Mouse (Mus musculus) adrenal gland, postnatal 4 days (tissue): ENCODE measurements at regions not wholly inside any gene's neighbourhood (a gene's known extent, or its start where the extent isn't known, plus 50 kb on each side); places are given as distances from the start of the nearest gene placed in this dataset.

Experiments
- DNase-seq, 2 experiments: peaks; one replicate each; pipeline ENCODE4 v3.0.0; 2021 to 2022; ENCODE audit warnings: low spot score in 2 of 2, mixed read lengths in 2 of 2

DNA sequence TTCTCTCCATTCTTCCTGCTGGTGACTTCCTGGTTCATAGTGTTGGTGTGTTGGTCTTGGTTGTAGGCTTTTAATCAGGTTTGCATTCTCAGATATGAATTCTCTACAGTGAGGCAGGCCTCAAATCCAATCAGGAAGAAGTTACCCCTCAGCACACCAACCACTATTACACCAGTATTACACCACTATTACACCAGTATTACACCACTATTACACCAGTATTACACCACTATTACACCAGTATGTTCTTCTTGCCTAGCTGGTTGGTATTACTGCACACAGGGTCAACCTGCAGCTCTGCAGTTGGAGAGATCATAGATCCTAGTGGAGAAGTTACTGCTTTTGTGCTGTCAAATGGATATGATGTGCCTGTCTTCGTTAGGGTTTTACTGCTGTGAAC, 129.6 kb downstream of the Tmem17 start:
- DNase-seq, result no peak

- no peak for DNase-seq
These were observed 132.2 kb downstream of the Tmem17 start for GRCm38 (mm10) chr11:22644010-22644625.

DNA sequence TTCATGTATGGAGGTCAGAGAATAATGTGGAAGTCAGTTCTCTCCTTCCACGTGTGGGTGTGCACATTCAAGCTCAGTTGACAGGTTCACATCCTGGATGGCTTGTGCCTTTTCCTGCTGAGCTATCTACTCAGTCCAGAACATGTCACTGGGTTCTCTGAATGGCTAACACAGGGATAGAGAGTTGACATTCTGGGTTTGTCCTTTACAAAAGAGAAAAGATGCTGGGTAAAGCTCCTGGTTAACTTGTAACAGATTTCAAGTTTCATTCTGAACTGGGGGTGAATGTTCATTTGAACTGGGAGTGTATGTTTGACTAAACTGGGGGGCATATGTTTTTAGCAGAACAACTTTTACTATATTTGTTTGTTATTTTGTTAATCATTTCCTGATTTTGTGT, 133.0 kb downstream of the Tmem17 start:
- DNase-seq, result no peak

GRCm38 (mm10) chr11:22646192-22646936, 134.5 kb downstream of the Tmem17 start:
- DNase-seq, result no peak

GRCm38 (mm10) chr11:22648275-22648674, 136.4 kb downstream of the Tmem17 start:
- DNase-seq, result no peak

- no peak for DNase-seq
These were observed 138.9 kb downstream of the Tmem17 start for GRCm38 (mm10) chr11:22650771-22651170.

DNA sequence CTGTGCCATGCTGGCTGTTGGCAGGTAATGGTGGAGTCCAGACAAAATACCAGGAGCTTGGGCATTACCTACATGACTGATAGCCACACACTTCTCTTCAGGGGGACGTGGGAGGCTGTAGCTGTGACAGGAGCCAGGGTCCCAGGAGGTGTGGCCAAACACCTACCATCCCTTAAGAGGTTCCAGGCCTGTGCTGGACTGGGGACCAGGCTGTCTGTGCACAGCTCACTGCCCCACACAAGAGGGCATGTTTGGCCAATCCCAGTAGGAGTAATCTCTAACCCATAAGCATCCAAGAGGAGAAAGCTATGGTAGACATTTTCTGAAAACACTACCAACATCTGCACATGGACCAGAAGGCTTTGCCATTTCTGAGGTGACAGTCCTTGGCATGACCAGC, 139.4 kb downstream of the Tmem17 start:
- DNase-seq, result no peak

GRCm38 (mm10) chr11:22651911-22652310, 140.0 kb downstream of the Tmem17 start:
- DNase-seq, result no peak

DNA sequence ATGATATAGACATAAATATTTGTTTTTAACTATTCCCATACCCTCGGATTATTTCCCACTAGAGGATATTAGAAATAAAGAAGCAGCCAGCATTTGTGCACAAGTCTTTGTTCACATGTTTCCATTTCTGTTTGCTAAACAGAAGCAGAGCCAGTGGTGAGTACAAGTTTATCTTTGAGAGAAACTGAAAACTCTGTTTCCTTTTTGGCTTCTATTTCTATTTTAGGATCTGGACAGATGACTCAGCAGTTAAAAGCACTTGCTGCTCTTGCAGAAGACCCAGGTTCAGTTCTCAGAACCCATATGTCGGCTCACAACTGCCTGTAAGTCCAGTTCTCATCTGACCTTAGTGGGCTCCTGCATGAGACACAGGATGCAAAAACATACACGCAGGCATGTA, 141.0 kb downstream of the Tmem17 start:
- DNase-seq, result no peak

GRCm38 (mm10) chr11:22653366-22653765, 141.5 kb downstream of the Tmem17 start:
- no peak for DNase-seq

- DNase-seq, result no peak
These were observed 145.7 kb downstream of the Tmem17 start for GRCm38 (mm10) chr11:22657635-22658034.

DNA sequence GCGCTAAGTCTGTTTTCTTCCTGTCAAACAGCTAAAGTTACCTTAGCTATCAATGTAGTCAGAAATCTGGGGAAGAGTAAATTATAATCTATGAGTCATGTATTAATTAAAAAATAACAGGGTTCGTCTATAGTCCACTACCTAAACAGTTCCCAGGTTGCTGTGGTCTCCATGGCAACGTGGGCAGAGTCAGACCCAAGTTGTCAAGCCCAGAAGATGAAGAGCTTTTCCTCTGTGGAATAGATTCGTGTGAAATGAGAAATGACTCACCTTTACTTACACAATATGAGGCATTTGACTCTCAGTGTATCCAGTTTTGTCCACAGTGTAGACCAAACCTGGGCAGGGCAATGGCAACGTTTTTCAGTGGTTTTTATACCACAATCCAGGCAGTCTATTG, 149.2 kb downstream of the Tmem17 start:
- DNase-seq, result no peak

DNA sequence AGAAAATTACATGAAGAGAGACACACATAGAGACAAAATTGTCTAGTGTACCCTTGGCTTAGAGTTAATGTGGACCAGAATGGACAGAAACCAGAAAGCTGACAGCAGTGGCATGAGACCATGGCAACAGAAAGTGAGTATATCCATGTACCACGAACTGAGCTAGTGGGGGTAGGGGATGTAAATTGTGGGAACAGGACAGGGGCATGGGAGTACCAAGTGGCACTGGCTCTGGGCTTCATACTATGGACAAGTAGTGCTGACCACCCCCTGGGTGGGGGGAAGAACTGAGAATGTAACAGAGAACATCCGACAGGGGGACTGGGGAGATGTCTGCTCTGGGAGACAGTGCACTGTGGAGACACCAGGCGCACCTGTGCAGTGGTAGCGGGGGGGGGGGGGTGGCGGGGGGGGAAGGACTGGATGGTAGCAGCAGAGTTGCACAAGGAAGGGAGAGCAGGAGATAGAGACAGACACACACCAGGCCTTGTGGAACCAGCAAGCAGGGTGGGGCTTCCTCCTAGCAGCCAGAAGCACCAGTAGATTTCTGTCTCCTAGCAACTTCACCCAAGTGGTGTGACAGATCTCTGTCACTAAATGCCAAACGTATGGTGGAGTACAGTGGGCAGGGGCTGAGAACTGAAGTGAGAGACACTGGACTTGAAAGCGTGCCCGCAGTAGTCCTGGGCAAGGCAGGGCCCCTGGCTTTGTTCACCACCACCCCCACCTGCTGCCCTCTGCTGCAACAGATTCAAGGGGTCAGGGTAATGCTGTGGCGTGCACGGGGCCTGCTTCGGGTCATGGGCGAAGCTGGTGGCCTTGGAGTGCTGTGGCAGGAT, 150.0 kb downstream of the Tmem17 start:
- DNase-seq, result no peak

DNA sequence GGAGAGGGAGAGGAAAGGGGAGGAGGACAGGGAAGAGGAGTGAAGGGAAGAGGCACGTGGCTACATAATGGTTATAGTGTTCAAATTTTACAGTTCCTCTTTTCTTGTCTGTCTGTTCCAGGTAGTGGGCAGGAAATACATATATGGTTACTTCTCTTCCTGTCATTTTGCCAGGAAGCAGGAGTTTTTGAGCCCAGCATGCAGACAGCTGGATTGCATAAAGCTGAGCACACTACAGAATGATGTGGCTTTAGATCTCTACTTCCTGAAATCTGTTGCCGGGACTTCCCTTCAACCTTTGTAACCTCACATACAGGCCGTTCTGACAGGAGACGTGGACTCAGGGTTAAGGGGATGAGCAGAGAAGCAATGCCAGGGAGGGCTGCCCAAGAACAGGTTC, 154.1 kb downstream of the Tmem17 start:
- DNase-seq, result no peak

- DNase-seq, result no peak
These were observed 154.5 kb downstream of the Tmem17 start for GRCm38 (mm10) chr11:22666378-22666777.

DNA sequence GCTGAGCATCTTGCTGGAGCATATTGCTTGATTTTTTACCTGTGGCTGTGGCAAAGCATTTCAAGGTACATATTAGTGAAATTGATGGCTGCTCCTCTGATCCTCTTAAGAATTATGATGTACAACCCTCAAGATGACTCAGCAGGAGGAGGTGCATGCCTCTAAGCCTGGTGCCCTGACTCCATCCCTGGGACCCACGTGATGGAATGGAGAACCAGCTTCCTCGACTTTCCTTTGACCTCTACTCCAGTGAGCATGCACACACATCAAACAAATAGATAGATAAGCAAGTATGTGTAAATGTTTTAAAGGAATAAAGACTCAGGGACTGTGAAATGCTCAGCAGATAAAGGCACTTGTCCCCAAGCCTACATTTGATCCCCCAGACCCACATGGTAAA, 156.3 kb downstream of the Tmem17 start:
- no peak for DNase-seq

DNA sequence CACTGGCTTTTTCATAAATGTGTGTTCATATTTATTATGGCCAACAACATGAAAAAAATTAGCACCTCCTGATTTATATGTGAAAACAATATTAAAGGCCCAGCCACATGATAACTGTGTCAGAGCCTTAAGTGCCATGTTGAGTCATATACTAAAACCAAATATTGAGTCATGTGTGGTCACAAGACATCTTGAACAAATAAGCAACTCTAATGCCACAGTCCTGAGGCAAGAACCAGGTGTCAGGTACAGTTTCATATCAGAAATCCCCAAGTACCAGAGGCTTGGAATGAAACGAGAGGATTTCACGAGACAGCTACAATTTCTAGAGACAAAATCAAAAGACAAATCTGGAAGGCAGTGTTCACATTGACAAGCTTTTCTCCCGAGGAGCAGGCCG, 157.4 kb downstream of the Tmem17 start:
- no peak for DNase-seq

GRCm38 (mm10) chr11:22671791-22672490, 160.1 kb downstream of the Tmem17 start:
- DNase-seq, result no peak

- DNase-seq, result no peak
These were observed 163.2 kb downstream of the Tmem17 start for GRCm38 (mm10) chr11:22675047-22675446.

- no peak for DNase-seq
These were observed 163.9 kb downstream of the Tmem17 start for GRCm38 (mm10) chr11:22675754-22676153.

GRCm38 (mm10) chr11:22677337-22677736, 165.4 kb downstream of the Tmem17 start:
- no peak for DNase-seq

DNA sequence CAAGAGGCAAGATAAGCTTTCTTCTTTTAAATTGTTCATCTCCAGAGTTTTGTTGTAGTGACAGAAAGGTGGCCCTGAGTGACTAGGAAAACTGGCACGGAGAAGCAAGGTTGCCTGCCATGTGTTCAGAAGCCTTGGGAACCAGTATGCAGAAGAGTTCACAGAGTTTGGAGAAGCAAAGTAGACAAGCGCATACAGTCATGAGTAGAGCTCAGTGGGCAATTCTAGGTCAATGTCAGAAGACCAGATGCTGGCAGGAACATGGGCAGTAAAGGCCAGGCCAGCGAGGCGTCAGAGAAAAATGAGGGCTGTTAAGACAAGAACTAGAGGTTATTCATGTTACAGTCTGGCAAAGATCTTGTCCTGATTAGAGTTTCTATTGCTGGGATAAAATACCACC, 172.7 kb downstream of the Tmem17 start:
- DNase-seq, result no peak
